Mouse (Mus musculus): ENCODE data around the gene Tmed11. TPM values are rescaled to one million over a fixed set of nuclear protein-coding genes. Genes with fewer than 3 reads are reported as not detected.

Gene Tmed11
- polyA plus RNA-seq, 1 experiment from 2014 or later, result not detected

GRCm38 (mm10) chr5:108743856-108744255 lies 51.3 kb downstream of the Tmed11 start:
- no peak for ATAC-seq (ENCODE audit: low read depth)
- no peak overlapping the region for H3K4me2 ChIP-seq
- H3K27me3 ChIP-seq, result no peaks in the 10 kb centered on the region
- no peak overlapping the region for H3K9ac ChIP-seq
- no peak overlapping the region for H3K27ac ChIP-seq (replicated peaks)
- no peak overlapping the region for H3K4me3 ChIP-seq
- H3K4me1 ChIP-seq (replicated peaks), result no peaks in the 10 kb centered on the region
- no peaks in the 10 kb centered on the region for H3K9me3 ChIP-seq
- WGBS, result 57% methylated on average over 2 of the region's 2 CpGs
- no peaks in the 10 kb centered on the region for H3K36me3 ChIP-seq

- Histone ChIP-seq H3K4me1 (replicated peaks) (no peaks in the 10 kb centered on the region), H3K4me3 (no peak overlapping the region), H3K27ac (replicated peaks) (no peak overlapping the region), H3K9me3 (no peaks in the 10 kb centered on the region), H3K36me3 (no peaks in the 10 kb centered on the region), H3K9ac (no peak overlapping the region), H3K4me2 (no peak overlapping the region), H3K27me3 (no peaks in the 10 kb centered on the region)
- no peak for ATAC-seq (ENCODE audit: low read depth)
- WGBS, result 83% methylated on average over 2 of the region's 2 CpGs
Observed at GRCm38 (mm10) chr5:108742596-108742995, 52.6 kb downstream of the Tmed11 start.

- no peaks in the 10 kb centered on the region for H3K27me3 ChIP-seq
- H3K36me3 ChIP-seq, result no peaks in the 10 kb centered on the region
- H3K9me3 ChIP-seq, result no peaks in the 10 kb centered on the region
- WGBS, result 81% methylated on average over 2 of the region's 2 CpGs
- H3K4me2 ChIP-seq, result no peak overlapping the region
- H3K9ac ChIP-seq, result no peak overlapping the region
- H3K4me1 ChIP-seq (replicated peaks), result no peaks in the 10 kb centered on the region
- H3K27ac ChIP-seq (replicated peaks), result no peak overlapping the region
- no peak for ATAC-seq (ENCODE audit: low read depth)
- H3K4me3 ChIP-seq, result no peak overlapping the region
Observed at GRCm38 (mm10) chr5:108741844-108742243, 53.3 kb downstream of the Tmed11 start.

DNA sequence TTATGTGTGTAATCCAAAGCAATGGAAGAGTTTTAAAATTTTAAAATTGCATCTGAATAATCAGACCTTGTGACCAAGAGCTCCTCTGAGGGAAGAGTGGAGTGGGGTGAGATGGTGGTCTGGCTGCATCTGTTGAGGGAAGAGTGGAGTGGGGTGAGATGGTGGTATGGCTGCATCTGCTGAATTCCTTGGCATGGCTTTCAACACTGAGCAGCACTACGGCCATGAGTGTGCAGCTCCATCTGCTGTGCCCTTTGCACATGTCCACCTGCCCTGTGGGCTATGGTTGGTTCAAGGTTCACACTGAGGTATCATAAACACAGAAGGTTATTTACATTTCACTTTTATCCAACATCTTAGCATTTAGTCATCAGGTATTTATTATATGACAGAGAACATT lies 67.7 kb downstream of the Tmed11 start:
- ATAC-seq (ENCODE audit: low read depth), result no peak
- no peaks in the 10 kb centered on the region for H3K27me3 ChIP-seq
- 91% methylated on average over 1 of the region's 1 CpGs for WGBS
- no peaks in the 10 kb centered on the region for H3K9me3 ChIP-seq
- H3K27ac ChIP-seq (replicated peaks), result no peak overlapping the region
- H3K4me2 ChIP-seq, result no peak overlapping the region
- no peak overlapping the region for H3K9ac ChIP-seq
- H3K36me3 ChIP-seq, result no peaks in the 10 kb centered on the region
- no peaks in the 10 kb centered on the region for H3K4me1 ChIP-seq (replicated peaks)
- H3K4me3 ChIP-seq, result no peak overlapping the region

Other genes starting within 250 kb of the Tmed11 start
- gene Cplx1, start 245.3 kb downstream of the Tmed11 start, polyA plus RNA-seq (2015; fragmentation: Nextera tagmentation; extraction: Ambion mirVana), result 117 and 120 TPM in 2 replicates
- gene Gak, start 165.6 kb downstream of the Tmed11 start, polyA plus RNA-seq (2015; fragmentation: Nextera tagmentation; extraction: Ambion mirVana), result 51.0 and 53.8 TPM in 2 replicates
- 20.4 and 21.0 TPM in 2 replicates for gene Tmem175, start 165.6 kb downstream of the Tmed11 start, polyA plus RNA-seq (2015; fragmentation: Nextera tagmentation; extraction: Ambion mirVana)
- gene Idua, start 135.0 kb downstream of the Tmed11 start, polyA plus RNA-seq (2015; fragmentation: Nextera tagmentation; extraction: Ambion mirVana), result 8.3 and 9.2 TPM in 2 replicates
- 19.5 and 20.6 TPM in 2 replicates for gene Dgkq, start 125.7 kb downstream of the Tmed11 start, polyA plus RNA-seq (2015; fragmentation: Nextera tagmentation; extraction: Ambion mirVana)
- gene Slc26a1, start 119.8 kb downstream of the Tmed11 start, polyA plus RNA-seq (2015; fragmentation: Nextera tagmentation; extraction: Ambion mirVana), result 1.7 and 2.2 TPM in 2 replicates
- gene Fgfrl1, start 103.0 kb downstream of the Tmed11 start, polyA plus RNA-seq (2015; fragmentation: Nextera tagmentation; extraction: Ambion mirVana), result 6.9 and 7.7 TPM in 2 replicates
- not detected in 2 replicates for gene Rnf212, start 20.4 kb downstream of the Tmed11 start, polyA plus RNA-seq (2015; fragmentation: Nextera tagmentation; extraction: Ambion mirVana)
- not detected in 2 replicates for gene Vmn2r8, start 13.5 kb upstream of the Tmed11 start, polyA plus RNA-seq (2015; fragmentation: Nextera tagmentation; extraction: Ambion mirVana)
- gene Vmn2r9, start 57.2 kb upstream of the Tmed11 start, polyA plus RNA-seq (2015; fragmentation: Nextera tagmentation; extraction: Ambion mirVana), result not detected in 2 replicates
- not detected in 2 replicates for gene Vmn2r10, start 211.2 kb upstream of the Tmed11 start, polyA plus RNA-seq (2015; fragmentation: Nextera tagmentation; extraction: Ambion mirVana)